Mouse (Mus musculus) left cerebral cortex, adult 9 months (tissue): ENCODE data around the gene Ahdc1.

Source experiments
- DNase-seq, 2 experiments: peaks; one replicate each; pipeline ENCODE4 v3.0.0; 2022; ENCODE audit warnings: low spot score in 2 of 2

Ahdc1 gene

GRCm38 (mm10) chr4:133074894-133075572, 64.0 kb downstream of the Ahdc1 start:
- DNase-seq = no peak

- no peak for DNase-seq
Observed at GRCm38 (mm10) chr4:133078947-133079346, 67.9 kb downstream of the Ahdc1 start.

GRCm38 (mm10) chr4:133079416-133080113, 68.5 kb downstream of the Ahdc1 start:
- DNase-seq = no peak

- no peak for DNase-seq
Observed at GRCm38 (mm10) chr4:133080862-133081261, 69.8 kb downstream of the Ahdc1 start.

GRCm38 (mm10) chr4:133082216-133082773, 71.2 kb downstream of the Ahdc1 start:
- no peak for DNase-seq

GRCm38 (mm10) chr4:133083991-133084861, 73.2 kb downstream of the Ahdc1 start:
- DNase-seq = peak in 1 of 2 experiments; percentile 48

- DNase-seq = peak in 1 of 2 experiments; percentile 64
Observed at GRCm38 (mm10) chr4:133085011-133085782, 74.1 kb downstream of the Ahdc1 start.

GRCm38 (mm10) chr4:133085783-133086342, 74.8 kb downstream of the Ahdc1 start:
- DNase-seq = no peak

GRCm38 (mm10) chr4:133087177-133087714, 76.2 kb downstream of the Ahdc1 start:
- DNase-seq = no peak

GRCm38 (mm10) chr4:133087835-133088234, 76.8 kb downstream of the Ahdc1 start:
- no peak for DNase-seq

GRCm38 (mm10) chr4:133089319-133089718, 78.3 kb downstream of the Ahdc1 start:
- no peak for DNase-seq

- no peak for DNase-seq
Observed at GRCm38 (mm10) chr4:133089802-133090201, 78.7 kb downstream of the Ahdc1 start.

- no peak for DNase-seq
Observed at GRCm38 (mm10) chr4:133090276-133090719, 79.2 kb downstream of the Ahdc1 start.

GRCm38 (mm10) chr4:133090720-133091458, 79.8 kb downstream of the Ahdc1 start:
- DNase-seq = peak in 1 of 2 experiments; percentile 59

GRCm38 (mm10) chr4:133091459-133091785, 80.4 kb downstream of the Ahdc1 start:
- DNase-seq = peak in 1 of 2 experiments; percentile 34

- DNase-seq = peak in 1 of 2 experiments; percentile 55
Observed at GRCm38 (mm10) chr4:133092453-133092901, 81.4 kb downstream of the Ahdc1 start.

- DNase-seq = no peak
Observed at GRCm38 (mm10) chr4:133093056-133093455, 82.0 kb downstream of the Ahdc1 start.

- no peak for DNase-seq
Observed at GRCm38 (mm10) chr4:133093481-133094033, 82.5 kb downstream of the Ahdc1 start.

GRCm38 (mm10) chr4:133094255-133094654, 83.2 kb downstream of the Ahdc1 start:
- DNase-seq = no peak
